In the genomic region with DNA sequence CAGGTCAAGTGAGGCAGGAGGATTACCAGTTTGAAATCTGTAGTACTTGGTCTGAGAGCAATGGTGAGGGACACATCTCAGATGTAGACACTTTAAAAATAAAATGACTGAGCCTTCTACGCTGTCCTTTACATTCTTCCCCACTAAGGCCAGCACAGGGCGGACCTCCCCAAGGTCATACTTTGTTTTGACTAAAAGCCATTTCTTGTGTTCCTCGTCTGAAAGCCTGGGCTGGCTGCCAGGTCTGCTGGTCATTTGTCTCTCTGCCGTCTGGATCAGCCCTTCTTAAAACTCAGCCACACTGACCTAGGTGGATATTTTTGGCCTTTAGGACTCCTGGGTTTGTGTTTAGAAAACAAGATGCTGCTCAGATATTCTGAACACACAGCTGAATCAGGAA, we compare ENCODE assay signal across 8 mouse cellular contexts. TPM values are rescaled to one million over a fixed set of nuclear protein-coding genes. Genes with fewer than 3 reads are reported as not detected.
DNase-seq lines count a peak whose midpoint lies in the region; ATAC-seq and TF ChIP-seq lines count a peak whose summit lies in the region.

No protein-coding gene starts in this region.

- H3K27ac ChIP-seq in intestine, postnatal 0 days (ENCODE audit: low read depth, low read length) = no peak overlapping the region
- H3K27ac ChIP-seq in midbrain, embryonic 15.5 days = no peak overlapping the region

- no peak overlapping the region for H3K9ac ChIP-seq in intestine, postnatal 0 days (ENCODE audit: low read depth, low read length)
- H3K9ac ChIP-seq in midbrain, embryonic 15.5 days = no peak overlapping the region

- no peak for TF ChIP-seq CTCF in intestine, postnatal 0 days (IDR thresholded peaks at IDR 0.05; ENCODE audit: low read depth)

- no peaks in the 10 kb centered on the region for H3K9me3 ChIP-seq in intestine, postnatal 0 days (ENCODE audit: control insufficient read depth)
- no peaks in the 10 kb centered on the region for H3K9me3 ChIP-seq in midbrain, embryonic 15.5 days

- WGBS in intestine, postnatal 0 days = 31% methylated on average over 4 of the region's 4 CpGs
- 44% methylated on average over 4 of the region's 4 CpGs for WGBS in midbrain, embryonic 15.5 days

- peak; percentile 16 to 18 for DNase-seq in heart, adult 18-20 months
- no peak for DNase-seq in heart, postnatal 25 days (ENCODE audit: low spot score)
- DNase-seq in cerebellum, adult 18-20 months = peak; percentile 78
- DNase-seq in lung, postnatal 4 days = peak; percentile 63 to 81
- no peak for DNase-seq in right cerebral cortex, adult 18-20 months
- no peak for DNase-seq in left cerebral cortex, adult 18-20 months (ENCODE audit: low spot score in 2 of 2)

- H3K27me3 ChIP-seq in intestine, postnatal 0 days (replicated peaks; ENCODE audit: control insufficient read depth, insufficient read depth, low read length) = no peaks in the 10 kb centered on the region
- 0 out of 2 replicates have a peak, but pooled peaks cover 3% of the 10 kb centered on the region for H3K27me3 ChIP-seq in midbrain, embryonic 15.5 days (replicated peaks)

- intact Hi-C loops in heart, postnatal 25 days (cut with DNase I) = no loop called here

- H3K4me1 ChIP-seq in intestine, postnatal 0 days (replicated peaks; ENCODE audit: control insufficient read depth, insufficient read depth, low read length) = 0 out of 2 replicates have a peak, but pooled peaks cover 7% of the 10 kb centered on the region
- H3K4me1 ChIP-seq in midbrain, embryonic 15.5 days = no peaks in the 10 kb centered on the region

- peak; percentile 11; the same call in 1 of the 2 replicates for ATAC-seq in intestine, postnatal 0 days
- no peak for ATAC-seq in midbrain, embryonic 15.5 days (replicated peaks)

- no peak overlapping the region for H3K4me3 ChIP-seq in intestine, postnatal 0 days (ENCODE audit: low read depth, low read length)
- H3K4me3 ChIP-seq in midbrain, embryonic 15.5 days = no peak overlapping the region

- H3K4me2 ChIP-seq in intestine, postnatal 0 days (replicated peaks; ENCODE audit: low read depth) = no peak overlapping the region
- H3K4me2 ChIP-seq in midbrain, embryonic 15.5 days = no peak overlapping the region

- no peaks in the 10 kb centered on the region for H3K36me3 ChIP-seq in intestine, postnatal 0 days (ENCODE audit: control insufficient read depth, insufficient read depth)
- H3K36me3 ChIP-seq in midbrain, embryonic 15.5 days (replicated peaks) = no peaks in the 10 kb centered on the region

RNA-seq across cellular contexts. Expression of a gene that starts 45.0 kb away (rescaled TPM):
- under 1 TPM in 1 of 2 experiments, not detected in 1; 0.05 TPM for total RNA-seq in heart, adult 18-20 months (2021)
- not detected for total RNA-seq in heart, postnatal 25 days (2021)
- 23.0 and 25.9 TPM in 2 replicates for polyA plus RNA-seq in intestine, postnatal 0 days (2015; fragmentation: Nextera tagmentation; extraction: Ambion mirVana)
- 1.2 and 1.4 TPM in 2 replicates for polyA plus RNA-seq in midbrain, embryonic 15.5 days (2015; fragmentation: Nextera tagmentation; extraction: Ambion mirVana)
- 10 to 100 TPM; 11.1 to 15.4 TPM for total RNA-seq in left cerebral cortex, adult 18-20 months (2021)

Comparison
In these comparisons a context has a peak if more than half of its experiments do, and no peak if none do; other contexts are left out.
1. DNase-seq: peak in heart, adult 18-20 months (2 of 2), cerebellum, adult 18-20 months (2 of 2) and lung, postnatal 4 days (2 of 2); none in heart, postnatal 25 days (single experiment), right cerebral cortex, adult 18-20 months (single experiment) and left cerebral cortex, adult 18-20 months (0 of 2).
2. RNA of a gene that starts 45.0 kb away (total RNA-seq): 11.1 to 15.4 TPM in left cerebral cortex, adult 18-20 months; not detected in heart, postnatal 25 days and 0.05 TPM in heart, adult 18-20 months; every median in the first group is over 10 times any median in the second.